Mouse (Mus musculus): ENCODE measurements around the gene Snx1.

Snx1 gene

GRCm38 (mm10) chr9:66126456-66127192 lies at the start of gene Snx1, which contains the start of gene Ciao2a:
Snx1 (minus strand) TSS chr9:66126587.
Ciao2a (plus strand) TSS chr9:66126611.
- in situ Hi-C loops (cut with MboI; ENCODE audit: low sequenced_read_pairs), result loop anchor here (25.0 kb wide), 2 partner anchors 336 to 661 kb away; partner anchors contain the start of genes Aph1b and Gm10647

GRCm38 (mm10) chr9:66174985-66175384 lies 48.6 kb upstream of the Snx1 start:
- in situ Hi-C loops (cut with MboI; ENCODE audit: low sequenced_read_pairs), result no loop called here

GRCm38 (mm10) chr9:66173316-66173855 lies 47.0 kb upstream of the Snx1 start:
- in situ Hi-C loops (cut with MboI; ENCODE audit: low sequenced_read_pairs), result no loop called here

DNA sequence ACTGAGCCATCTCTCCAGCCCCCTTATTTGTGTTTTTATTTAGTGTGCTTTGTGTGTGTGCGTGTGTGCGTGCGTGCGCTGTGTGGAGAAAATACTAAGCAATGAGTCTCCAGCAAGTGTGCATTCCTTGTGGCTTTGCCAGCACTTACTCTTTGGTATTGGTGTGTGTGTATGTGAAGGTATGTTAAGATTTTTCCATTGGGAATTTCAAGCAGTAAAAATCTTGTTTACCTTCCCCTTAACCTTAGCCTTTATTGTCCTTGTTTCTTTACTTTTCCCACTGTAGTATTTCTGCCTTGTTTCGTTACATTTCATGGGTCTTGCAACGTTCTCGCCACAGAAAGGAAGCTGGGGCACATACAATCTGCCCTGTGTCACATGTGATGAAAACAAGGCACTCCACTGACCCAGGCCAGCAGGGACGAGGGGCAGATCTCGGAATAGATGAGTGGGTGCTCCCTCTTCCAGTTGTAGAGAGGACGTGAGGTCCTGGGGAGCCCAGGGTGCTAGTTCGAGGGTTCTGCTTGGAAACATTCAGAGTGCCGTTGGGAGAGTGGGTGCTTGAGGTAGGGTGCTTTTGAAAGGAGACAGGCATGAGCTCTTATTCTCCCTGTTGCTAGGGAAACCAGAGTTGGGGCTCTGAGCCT lies 45.0 kb upstream of the Snx1 start:
- in situ Hi-C loops (cut with MboI; ENCODE audit: low sequenced_read_pairs), result no loop called here

DNA sequence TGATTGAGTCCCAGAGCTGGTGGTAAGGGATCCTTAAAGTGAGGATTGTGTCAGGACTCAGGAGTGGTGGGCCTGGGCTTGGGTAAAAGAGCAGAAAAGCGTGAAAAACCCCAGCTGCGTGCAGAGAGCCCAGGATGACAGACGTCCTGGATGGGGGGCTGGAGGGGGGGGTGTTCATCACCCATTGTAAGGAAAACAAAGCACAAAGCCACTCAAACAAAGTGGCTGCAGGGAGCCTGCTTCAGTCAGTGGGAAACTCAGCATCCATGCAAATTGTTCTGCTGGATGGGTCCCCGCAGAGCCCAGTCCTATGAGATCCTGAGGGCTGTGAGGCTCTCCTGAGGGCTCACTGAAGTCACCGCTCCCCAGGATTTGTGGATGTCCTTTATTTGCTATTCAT lies 44.1 kb upstream of the Snx1 start:
- in situ Hi-C loops (cut with MboI; ENCODE audit: low sequenced_read_pairs), result no loop called here

DNA sequence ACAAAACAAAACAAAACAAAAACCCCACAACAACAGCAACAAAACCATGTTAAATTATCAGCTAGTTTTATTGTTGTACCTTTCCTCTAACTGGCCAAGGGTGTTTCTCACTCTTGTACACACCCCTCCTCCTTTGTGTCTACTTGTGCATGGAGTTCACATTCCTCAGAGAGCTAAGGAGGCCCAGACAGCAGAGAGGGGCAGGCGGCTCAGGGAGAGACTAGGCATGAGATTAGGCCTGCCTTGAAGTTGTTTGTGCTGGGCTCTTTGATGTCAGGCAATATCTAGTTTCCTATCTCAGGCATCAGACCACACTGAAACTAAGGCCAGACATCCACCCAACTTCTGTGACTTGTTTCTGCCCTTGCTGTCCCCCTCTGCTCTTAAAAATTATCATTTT lies 41.8 kb upstream of the Snx1 start:
- in situ Hi-C loops (cut with MboI; ENCODE audit: low sequenced_read_pairs), result no loop called here

DNA sequence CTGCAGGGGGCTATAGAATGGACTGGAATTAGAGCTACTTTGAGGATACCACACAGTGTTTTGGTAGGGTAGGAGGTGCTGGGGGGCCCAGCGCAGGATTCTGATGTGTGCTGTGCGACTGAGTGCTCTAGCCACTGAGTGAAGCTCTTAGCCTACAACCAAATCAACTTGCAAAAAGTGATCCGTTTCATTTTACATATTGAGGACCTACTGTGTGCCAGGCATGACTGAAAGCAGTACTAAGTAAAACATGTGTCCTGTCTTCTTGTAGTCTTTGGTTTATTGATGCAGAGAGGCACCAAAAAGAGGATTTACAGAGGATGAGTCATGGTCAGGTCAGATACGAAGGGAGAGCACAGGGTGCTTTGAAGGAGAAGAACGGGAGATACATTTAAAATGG lies 40.8 kb upstream of the Snx1 start:
- in situ Hi-C loops (cut with MboI; ENCODE audit: low sequenced_read_pairs), result no loop called here

- in situ Hi-C loops (cut with MboI; ENCODE audit: low sequenced_read_pairs), result no loop called here
Observed at GRCm38 (mm10) chr9:66162995-66163394, 36.6 kb upstream of the Snx1 start.

DNA sequence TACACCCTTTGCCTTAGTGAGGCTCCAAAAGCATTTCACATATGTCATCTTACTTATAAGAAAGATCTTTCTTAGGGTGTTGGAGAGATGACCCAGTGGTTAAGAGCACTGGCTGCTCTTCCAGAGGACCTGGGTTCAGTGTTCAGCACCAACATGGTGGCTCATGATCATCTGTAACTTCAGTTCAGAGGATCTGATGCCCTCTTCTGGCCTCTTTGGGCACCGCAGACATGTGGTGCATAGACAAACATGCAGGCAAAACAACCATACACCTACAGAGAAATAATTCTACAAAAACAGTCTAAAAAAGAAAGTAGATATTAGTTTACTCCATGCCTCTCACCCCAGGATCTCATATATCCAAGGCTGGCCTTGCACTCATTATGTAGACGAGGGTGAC lies 33.8 kb upstream of the Snx1 start:
- in situ Hi-C loops (cut with MboI; ENCODE audit: low sequenced_read_pairs), result no loop called here

GRCm38 (mm10) chr9:66158885-66159430 lies 32.6 kb upstream of the Snx1 start:
- in situ Hi-C loops (cut with MboI; ENCODE audit: low sequenced_read_pairs), result no loop called here

- in situ Hi-C loops (cut with MboI; ENCODE audit: low sequenced_read_pairs), result no loop called here
Observed at GRCm38 (mm10) chr9:66157958-66158830, 31.8 kb upstream of the Snx1 start, which contains the start of gene Dapk2. Dapk2 (plus strand) TSS chr9:66158223.

- in situ Hi-C loops (cut with MboI; ENCODE audit: low sequenced_read_pairs), result no loop called here
Observed at GRCm38 (mm10) chr9:66155534-66155933, 29.1 kb upstream of the Snx1 start.

GRCm38 (mm10) chr9:66154013-66154412 lies 27.6 kb upstream of the Snx1 start:
- in situ Hi-C loops (cut with MboI; ENCODE audit: low sequenced_read_pairs), result no loop called here

DNA sequence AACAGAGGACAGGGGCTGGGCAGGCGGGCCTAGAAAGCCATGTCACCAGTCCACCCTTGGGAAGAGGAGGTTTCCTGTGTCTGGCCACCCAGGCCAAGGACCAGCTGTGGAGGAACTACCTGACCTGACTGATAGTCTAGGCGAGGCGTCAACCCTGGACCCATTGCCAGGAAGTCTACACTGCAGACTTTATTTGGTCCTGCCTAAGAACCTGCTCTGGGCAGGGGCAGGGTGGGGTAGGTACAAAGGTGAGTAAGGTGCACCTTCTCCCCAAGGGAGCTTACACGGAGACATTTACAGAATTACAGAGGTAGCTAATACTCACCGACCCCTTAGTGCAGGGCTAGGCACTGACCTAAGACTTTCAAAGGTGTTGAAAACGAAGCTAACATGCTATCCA lies 27.2 kb upstream of the Snx1 start:
- in situ Hi-C loops (cut with MboI; ENCODE audit: low sequenced_read_pairs), result no loop called here

DNA sequence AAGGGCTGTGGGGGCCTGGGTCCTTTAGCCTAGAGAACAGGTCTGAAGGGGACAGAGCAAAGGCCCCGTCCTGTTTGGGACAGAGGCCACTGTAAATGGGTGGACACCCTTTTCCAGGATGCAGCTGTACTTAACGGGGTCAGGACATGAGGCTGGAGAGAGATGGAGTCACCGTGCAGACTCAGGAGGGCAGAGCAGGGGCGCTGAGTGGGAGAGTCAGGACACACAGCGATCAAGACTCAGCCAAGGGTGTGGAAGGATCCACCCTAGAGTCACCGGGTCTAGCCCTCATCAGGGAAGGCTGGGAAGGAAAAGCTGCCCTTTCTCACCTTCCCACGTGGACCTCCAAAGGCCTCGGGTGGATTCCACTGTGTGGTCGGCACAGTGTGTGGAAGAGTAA lies 25.6 kb upstream of the Snx1 start:
- in situ Hi-C loops (cut with MboI; ENCODE audit: low sequenced_read_pairs), result no loop called here

DNA sequence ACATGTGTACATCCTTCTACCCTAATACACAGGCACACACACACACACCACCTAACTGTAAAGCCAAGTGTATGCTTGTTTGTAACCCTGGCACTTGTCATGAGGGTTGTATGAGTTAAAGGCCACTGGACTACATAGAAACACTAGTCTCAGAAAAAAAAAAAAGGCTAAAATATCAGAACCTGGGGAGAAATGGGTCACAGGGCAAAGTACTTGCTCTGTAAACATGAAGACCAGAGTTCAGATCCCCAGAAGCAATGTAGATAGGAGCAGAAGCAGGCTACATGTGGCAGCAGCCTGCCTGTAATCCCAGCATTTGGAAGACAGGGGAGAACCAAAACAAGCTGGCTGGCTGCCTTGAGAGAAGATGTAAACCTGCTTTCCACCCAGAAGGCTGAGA lies 19.8 kb upstream of the Snx1 start:
- in situ Hi-C loops (cut with MboI; ENCODE audit: low sequenced_read_pairs), result loop anchor here (25.0 kb wide), 2 partner anchors 316 to 641 kb away; partner anchors contain the start of genes Aph1b and Gm10647

DNA sequence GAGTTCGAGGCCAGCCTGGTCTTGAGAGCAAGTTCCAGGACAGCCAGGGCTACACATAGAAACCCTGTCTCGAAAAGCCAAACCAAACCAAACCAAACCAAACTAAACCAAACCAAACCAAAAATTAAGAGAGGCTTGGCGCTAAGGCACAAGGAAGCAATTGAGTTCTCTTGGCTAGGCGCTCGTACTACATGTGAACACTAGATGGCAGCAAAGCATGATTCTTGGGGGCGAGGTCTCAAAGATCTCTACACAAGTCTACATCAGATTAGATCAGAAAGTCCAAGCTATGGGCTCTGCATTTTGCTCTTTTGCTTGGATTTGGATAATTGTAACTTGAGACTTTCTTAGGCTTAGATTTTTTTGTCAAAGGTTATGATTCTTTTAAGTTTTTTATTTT lies 17.9 kb upstream of the Snx1 start:
- in situ Hi-C loops (cut with MboI; ENCODE audit: low sequenced_read_pairs), result loop anchor here (25.0 kb wide), 2 partner anchors 318 to 643 kb away; partner anchors contain the start of genes Aph1b and Gm10647

DNA sequence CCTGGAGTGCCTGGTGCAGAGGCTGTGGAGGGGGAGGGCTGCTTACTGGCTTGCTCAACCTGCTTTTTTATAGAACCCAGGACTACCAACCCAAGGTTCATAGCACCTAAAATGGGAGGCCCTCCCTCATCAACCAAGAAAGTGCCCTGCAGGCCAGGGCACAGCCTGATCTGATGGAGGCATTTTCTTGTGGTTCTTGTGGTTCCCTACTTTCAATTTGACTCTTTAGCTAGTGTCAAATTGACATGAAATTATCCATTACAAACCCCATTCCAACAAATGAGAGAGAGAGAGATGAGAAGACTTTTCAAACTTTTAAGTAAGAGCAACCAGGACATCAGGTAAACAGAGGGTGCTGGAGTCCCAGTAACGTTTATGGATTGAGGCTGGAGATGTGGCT lies 15.9 kb upstream of the Snx1 start:
- in situ Hi-C loops (cut with MboI; ENCODE audit: low sequenced_read_pairs), result loop anchor here (25.0 kb wide), 2 partner anchors 320 to 645 kb away; partner anchors contain the start of genes Aph1b and Gm10647

GRCm38 (mm10) chr9:66138193-66138592 lies 11.8 kb upstream of the Snx1 start:
- in situ Hi-C loops (cut with MboI; ENCODE audit: low sequenced_read_pairs), result loop anchor here (25.0 kb wide), 2 partner anchors 324 to 649 kb away; partner anchors contain the start of genes Aph1b and Gm10647

- in situ Hi-C loops (cut with MboI; ENCODE audit: low sequenced_read_pairs), result loop anchor here (25.0 kb wide), 2 partner anchors 326 to 651 kb away; partner anchors contain the start of genes Aph1b and Gm10647
Observed at GRCm38 (mm10) chr9:66135967-66136366, 9.6 kb upstream of the Snx1 start.
